Mouse (Mus musculus): ENCODE measurements at regions not wholly inside any gene's neighbourhood (a gene's known extent, or its start where the extent isn't known, plus 50 kb on each side); places are given as distances from the start of the nearest gene placed in this dataset.

DNA sequence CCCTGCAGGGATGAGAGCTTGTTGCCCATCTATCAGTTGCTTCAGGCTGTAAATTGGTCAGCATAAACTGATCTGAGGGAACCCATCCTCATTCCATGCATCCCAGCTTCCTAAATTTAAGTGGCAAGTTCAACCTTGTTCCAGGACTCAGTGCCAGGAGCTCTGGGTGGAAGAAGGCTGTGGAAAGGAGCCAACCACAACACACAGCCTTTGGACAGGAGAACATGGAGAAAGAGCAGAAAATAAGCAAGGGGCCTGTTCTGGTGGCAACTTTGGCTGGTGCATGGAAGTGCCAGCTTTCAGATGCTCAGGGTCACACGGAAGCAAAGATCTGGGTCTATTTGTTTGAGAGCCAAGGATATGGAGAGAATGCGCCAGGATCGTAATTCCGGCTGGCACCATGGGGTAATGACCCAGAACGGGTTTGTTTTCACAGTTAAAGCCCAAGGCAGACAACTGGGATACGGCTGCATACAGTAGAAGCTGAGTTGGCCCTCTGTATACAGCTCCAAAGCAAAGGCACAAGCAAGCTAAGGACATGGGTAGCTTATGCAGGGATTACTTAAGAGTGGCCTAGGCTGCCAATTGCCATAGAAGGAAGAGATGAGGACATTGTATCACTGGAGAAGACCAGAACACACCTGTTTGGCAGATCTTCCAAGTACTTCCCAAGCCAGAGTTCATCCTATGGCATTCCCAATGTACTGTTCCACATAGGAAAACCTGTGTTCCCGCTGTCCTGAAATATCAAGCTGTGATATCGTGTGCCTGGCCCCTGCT is 364.2 kb upstream of the Mgmt start:
- DNase-seq (ENCODE audit: low read depth, low spot score): no peak

- DNase-seq (ENCODE audit: low read depth, low spot score): no peak
These were observed 363.1 kb upstream of the Mgmt start for GRCm38 (mm10) chr7:136531301-136531700.

GRCm38 (mm10) chr7:136541876-136542655 is 352.3 kb upstream of the Mgmt start:
- no peak for DNase-seq (ENCODE audit: low read depth, low spot score)

DNA sequence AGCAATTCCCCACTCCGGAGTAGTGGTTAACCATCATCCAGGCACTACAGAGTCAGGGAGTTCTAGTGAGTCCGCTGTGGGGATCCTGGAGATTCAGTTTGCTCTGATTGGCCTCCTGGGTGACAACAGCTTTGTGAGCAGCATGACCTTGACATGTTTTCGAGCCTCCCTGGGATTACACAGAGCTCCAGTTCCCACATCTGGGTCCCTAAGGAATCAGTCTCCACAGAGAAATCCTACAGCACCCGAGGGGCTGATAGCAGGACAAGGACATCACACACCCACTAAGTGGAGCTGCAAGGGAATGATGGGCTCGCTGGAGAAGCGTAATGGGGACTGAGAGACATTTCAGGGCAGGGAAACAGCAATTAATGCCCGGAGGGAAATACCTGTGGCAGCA is 351.5 kb upstream of the Mgmt start:
- DNase-seq (ENCODE audit: low read depth, low spot score): no peak

DNA sequence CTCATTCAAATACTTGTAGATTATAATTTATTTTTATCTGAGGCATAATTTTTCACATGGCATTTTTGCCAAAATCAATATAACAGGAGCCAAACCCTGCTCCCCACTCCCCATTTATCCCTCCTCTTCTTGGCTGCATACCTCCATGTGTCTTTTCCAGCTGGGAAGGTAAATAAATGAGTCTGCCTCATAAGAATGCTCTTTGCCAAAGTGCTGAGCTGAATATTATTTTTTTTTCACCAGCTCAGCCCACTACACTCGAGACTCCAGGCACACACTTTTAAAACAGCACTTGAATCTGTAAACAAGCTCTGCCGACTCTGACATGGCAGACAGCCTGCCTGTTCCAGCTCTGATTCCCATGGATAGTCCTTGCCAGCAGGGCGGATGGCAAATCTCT is 346.6 kb upstream of the Mgmt start:
- DNase-seq (ENCODE audit: low read depth, low spot score): no peak

- DNase-seq (ENCODE audit: low read depth, low spot score): no peak
These were observed 338.0 kb upstream of the Mgmt start for GRCm38 (mm10) chr7:136556436-136556835.

GRCm38 (mm10) chr7:136559536-136559935 is 334.9 kb upstream of the Mgmt start:
- DNase-seq (ENCODE audit: low read depth, low spot score): no peak

DNA sequence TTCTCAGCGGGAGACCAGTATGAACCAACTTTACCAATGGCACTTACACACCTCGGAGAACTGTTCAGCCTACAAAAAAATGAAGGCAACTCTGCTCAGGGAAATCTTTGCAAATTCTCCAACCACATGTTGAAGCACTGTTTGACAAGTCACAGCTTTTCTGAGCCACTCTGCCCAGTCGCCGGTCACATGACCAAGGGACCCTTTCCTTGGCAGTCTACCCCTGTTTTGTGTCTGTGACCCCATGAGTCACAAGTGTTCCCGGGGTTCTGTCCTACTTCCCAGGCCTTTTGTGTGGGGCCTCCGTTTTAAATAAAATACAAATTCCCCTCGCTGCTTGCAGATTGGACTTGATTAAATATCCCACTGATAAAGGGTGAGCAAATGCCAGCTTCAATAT is 323.5 kb upstream of the Mgmt start:
- DNase-seq (ENCODE audit: low read depth, low spot score): no peak

- DNase-seq (ENCODE audit: low read depth, low spot score): no peak
These were observed 312.5 kb upstream of the Mgmt start for GRCm38 (mm10) chr7:136581896-136582295.

DNA sequence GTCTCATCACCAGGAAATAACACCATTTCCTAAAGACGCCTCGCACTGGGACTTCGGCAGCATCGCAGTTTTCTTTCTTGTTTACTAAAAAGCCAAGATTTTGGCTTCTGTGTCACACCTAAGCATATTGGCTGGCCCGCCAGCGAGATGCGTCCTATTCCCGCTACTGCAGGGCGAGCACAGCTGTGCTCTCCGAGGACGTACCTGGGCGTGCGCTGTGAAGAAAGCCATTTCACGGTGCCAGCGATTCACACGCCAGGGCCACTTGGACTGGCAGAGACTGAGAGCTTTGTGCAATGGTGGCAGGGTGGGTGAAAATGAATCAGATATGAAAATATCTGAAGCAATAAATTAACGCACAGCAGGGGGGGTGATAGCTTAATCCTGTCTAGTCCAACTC is 310.1 kb upstream of the Mgmt start:
- DNase-seq (ENCODE audit: low read depth, low spot score): no peak

- no peak for DNase-seq (ENCODE audit: low read depth, low spot score)
These were observed 305.9 kb upstream of the Mgmt start for GRCm38 (mm10) chr7:136588491-136588890.

DNA sequence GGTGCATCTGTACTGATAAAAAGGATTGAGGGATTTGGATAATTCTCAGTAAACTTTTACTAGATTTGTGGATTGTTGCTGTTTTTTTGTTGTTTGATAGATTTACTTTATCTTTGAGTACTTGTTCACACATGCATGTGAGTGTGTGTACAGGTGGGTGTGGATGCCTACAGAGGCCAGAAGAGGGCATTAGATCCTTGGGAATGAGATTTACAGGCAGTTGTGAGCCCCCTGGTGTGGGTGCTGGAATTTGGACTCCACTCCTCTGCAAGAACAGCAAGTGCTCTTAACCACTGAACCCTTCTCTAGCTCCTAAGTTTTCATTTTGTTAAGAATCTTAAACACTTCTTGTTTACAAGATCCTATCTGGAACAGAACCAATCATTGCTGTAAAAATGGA is 303.5 kb upstream of the Mgmt start:
- no peak for DNase-seq (ENCODE audit: low read depth, low spot score)

DNA sequence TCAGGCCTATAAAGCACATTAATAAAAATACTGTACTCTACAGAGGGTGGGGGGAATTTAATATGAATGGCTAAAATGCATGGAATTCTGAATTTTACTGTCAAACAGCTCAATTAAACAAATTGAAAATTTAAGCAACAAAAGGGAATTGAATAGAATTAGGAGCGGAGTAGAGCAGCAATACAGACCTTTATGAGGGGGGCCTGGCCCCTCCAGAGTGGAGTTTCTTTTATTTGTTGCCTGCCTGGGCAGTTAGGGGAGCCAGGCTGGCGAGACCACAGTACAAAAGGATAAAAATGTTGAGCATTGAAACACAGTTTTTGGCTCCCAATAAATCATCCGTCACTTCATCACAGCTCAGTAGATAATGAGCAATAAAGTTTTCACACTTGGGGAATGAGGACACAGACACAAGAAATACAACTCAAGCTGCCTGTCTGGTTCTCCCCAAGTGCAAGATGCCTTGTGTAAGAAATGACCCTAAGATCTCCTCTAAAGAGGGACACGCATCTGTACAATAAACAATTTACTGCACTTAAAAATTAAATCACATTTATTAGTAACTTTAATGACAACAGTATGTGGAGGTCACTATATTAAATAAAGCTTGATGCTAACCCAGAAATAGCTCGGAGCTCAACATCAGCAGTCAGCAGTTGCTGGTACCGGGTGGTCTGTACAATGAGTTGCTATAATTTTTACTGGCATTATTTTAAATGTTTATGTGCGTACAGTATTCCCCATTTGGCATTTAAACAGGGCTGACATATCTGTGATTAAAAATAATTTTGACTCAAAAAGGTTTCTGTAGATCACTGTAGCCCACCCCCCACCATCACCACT is 286.9 kb upstream of the Mgmt start:
- DNase-seq (ENCODE audit: low read depth, low spot score): no peak

- no peak for DNase-seq (ENCODE audit: low read depth, low spot score)
These were observed 280.9 kb upstream of the Mgmt start for GRCm38 (mm10) chr7:136613496-136613895.

- DNase-seq (ENCODE audit: low read depth, low spot score): no peak
These were observed 269.9 kb upstream of the Mgmt start for GRCm38 (mm10) chr7:136624496-136624895.

DNA sequence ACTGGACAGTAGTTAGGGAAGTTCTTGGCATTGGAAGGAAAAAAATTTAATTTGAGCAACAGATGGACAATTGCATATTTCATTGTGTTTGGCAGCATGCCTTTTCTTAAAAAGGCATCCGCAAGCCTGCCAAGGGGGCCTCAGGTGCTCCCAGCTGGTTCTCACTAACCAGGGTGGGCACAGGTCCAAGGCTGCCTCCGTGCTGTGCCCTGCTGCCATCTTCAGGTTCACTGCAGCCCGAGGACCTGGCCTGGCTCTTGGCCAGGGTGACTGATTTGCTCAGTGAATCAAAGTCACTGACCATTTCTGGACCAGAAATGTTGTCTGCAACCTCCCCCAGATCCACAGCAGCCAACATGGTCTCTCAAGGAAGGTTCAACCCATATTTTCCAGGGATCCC is 263.3 kb upstream of the Mgmt start:
- DNase-seq (ENCODE audit: low read depth, low spot score): no peak

- no peak for DNase-seq (ENCODE audit: low read depth, low spot score)
These were observed 254.3 kb upstream of the Mgmt start for GRCm38 (mm10) chr7:136640160-136640559.

DNA sequence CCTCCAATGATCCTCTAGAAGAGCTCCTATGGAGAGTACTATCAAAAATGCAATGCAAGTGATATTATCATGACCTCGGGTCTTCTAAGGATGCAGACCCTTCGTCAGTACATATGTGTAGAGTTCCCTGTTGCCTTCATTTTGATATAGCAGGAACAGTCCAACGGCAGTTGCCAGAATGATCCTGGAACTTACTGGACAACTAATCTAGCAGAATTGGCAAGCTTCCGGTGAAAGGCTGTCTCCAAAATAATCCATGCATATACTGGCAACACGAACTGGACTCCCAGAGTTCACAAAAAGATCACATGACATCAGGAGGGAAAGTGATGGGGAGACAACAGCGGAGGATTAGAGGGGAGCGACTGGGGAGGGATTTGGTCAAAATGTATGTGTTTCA is 253.6 kb upstream of the Mgmt start:
- DNase-seq (ENCODE audit: low read depth, low spot score): no peak

GRCm38 (mm10) chr7:136649796-136650195 is 244.6 kb upstream of the Mgmt start:
- DNase-seq (ENCODE audit: low read depth, low spot score): no peak

GRCm38 (mm10) chr7:136659930-136660329 is 234.5 kb upstream of the Mgmt start:
- no peak for DNase-seq (ENCODE audit: low read depth, low spot score)

- no peak for DNase-seq (ENCODE audit: low read depth, low spot score)
These were observed 234.0 kb upstream of the Mgmt start for GRCm38 (mm10) chr7:136660401-136660800.

- DNase-seq (ENCODE audit: low read depth, low spot score): no peak
These were observed 229.9 kb upstream of the Mgmt start for GRCm38 (mm10) chr7:136664424-136665082.

Measured in telencephalon, adult 2 months (tissue).